Mouse (Mus musculus) lung, adult 2 months (tissue): ENCODE measurements at regions not wholly inside any gene's neighbourhood (a gene's known extent, or its start where the extent isn't known, plus 50 kb on each side); places are given as distances from the start of the nearest gene placed in this dataset.

Experiments
- DNase-seq: peaks from one replicate; pipeline ENCODE4 v3.0.0; 2022
- H3K4me1 ChIP-seq: fragments of 200-500 bp; 2 replicates; pipeline ENCODE4 v1.6.1; 2011; ENCODE audit warnings: low read length; ENCODE audit not compliant: control insufficient read depth, insufficient read depth
- H3K4me3 ChIP-seq: fragments of 200-500 bp; replicated peaks from 2 replicates; pipeline ENCODE3; 2011; ENCODE audit warnings: low read depth, mild to moderate bottlenecking, control low read depth, low read length; ENCODE audit errors: extremely low read depth
- CTCF ChIP-seq: fragments of 200-500 bp; IDR thresholded peaks from 2 replicates; pipeline ENCODE4 v1.5.1; 2011; ENCODE audit warnings: mild to moderate bottlenecking, low read length, control low read depth; ENCODE audit not compliant: insufficient read depth
- POLR2A ChIP-seq: fragments of 200-500 bp; IDR thresholded peaks from 2 replicates; pipeline ENCODE4 v1.6.1; 2011; ENCODE audit warnings: low read depth, mild to moderate bottlenecking, control low read depth, low read length, borderline replicate concordance; ENCODE audit errors: extremely low read depth
- WGBS: fragments of 180-500 bp; shearing (Covaris S2); methylation state at CpG from one replicate; pipeline ENCODE4 v1.1.7; 2018; 5-methylcytosine and 5-hydroxymethylcytosine counted together

DNA sequence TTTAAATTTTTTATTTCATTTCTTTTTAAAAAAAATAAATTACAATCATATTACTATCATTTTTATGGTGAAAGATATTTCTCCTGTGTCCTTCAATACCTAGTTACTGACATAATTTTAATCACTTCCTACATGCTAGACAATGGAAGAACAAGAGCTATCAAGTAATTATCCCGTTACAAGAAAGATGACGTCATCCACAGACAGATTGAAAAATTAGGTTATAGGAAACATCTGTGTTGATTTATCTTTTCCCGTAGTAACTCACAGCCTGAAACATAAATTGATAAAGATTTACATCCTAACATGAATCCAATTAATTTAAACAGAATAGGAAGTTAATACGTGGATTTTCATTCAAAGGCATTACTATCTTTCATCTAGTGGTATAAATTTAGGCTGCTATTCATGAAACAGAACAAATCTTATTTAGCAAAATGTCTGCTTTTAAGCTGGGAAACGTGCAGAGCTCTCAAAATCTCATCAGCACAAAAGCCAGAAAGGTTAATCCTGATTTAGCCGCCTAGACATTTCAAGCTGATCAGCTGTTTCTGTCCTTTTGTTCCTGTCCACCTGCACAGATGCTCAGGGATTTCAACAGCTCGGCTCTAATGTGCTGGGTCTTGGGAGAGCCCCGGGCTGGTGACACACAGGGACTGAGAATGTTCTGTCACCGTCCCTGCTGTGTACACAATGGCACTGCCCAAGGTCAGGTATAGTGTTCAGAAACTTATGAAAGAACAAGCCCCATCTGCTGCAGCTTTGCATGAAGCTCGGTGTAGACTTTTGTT is 189.0 kb upstream of the Cd180 start:
- Histone ChIP-seq H3K4me3 (no peak overlapping the region), H3K4me1 (no peaks in the 10 kb centered on the region)
- no peak for TF ChIP-seq POLR2A
- no peak for TF ChIP-seq CTCF
- WGBS = 37% methylated on average over 10 of the region's 10 CpGs
- DNase-seq = no peak

DNA sequence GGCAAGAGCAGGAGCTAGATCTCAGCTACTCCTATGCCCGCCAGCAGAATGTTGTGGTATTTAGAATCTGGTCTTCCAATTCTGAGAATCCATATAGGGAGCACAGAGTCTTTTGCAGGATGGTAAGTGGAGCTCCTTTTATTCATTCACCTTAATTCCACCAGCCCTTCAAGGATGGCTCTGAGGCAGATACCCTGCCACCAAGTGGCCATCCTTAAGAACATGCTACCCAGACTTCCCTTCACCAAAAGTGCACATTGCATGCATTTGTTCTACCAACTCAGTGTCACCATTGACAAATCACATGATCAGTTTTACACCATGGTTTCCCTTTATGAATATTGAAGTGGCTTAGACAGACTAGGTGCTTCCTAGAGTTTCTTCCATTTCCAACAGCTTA is 186.1 kb upstream of the Cd180 start:
- Histone ChIP-seq H3K4me3 (no peak overlapping the region), H3K4me1 (no peaks in the 10 kb centered on the region)
- DNase-seq = no peak
- TF ChIP-seq CTCF (no peak), POLR2A (no peak)
- 85% methylated on average over 1 of the region's 1 CpGs for WGBS

DNA sequence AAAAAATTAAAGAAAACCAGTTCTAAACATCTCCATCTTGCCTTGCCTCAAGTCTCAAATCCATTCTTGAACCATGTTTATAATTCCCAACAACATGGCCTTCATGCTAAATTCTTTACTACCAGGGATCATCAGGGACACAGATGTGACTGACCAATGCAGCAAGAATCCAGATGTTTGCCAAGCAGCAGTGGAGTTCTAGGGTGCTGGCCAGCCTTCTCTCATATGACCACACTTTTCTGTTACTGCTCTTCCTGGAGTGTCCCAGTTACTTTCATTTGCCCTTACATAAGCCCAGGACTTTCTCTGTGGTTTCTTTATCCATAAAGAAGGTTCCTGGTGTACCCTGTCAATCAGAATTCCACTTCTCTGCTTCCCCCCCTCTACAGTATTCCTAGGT is 185.4 kb upstream of the Cd180 start:
- DNase-seq = no peak
- Histone ChIP-seq H3K4me1 (no peaks in the 10 kb centered on the region), H3K4me3 (no peak overlapping the region)
- TF ChIP-seq CTCF = no peak
- TF ChIP-seq POLR2A = no peak

DNA sequence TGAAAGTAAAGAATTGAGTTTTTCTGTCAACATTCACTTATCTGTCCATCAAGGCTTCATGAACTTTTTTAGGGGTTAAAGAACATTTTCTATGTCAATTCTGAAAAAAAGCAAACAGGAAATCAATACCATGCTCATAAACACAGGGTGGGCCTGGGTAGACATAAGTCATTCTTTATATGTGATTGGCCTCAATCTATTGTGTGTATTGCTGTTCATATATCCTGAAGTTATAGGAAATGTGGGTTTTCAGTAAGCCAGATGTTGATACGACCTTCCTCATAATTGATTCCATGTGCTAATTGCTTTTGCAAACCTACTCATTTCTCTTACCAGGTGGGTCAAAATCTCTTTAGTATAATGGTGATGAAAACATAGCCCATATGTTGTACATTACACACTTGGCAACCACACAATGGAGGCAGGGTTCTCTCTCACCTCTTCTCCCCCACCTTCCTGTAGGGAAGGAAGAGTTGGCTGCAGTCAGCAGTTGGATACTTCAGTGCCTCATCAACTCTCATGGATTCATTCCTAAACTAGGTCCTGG is 182.6 kb upstream of the Cd180 start:
- TF ChIP-seq POLR2A = no peak
- TF ChIP-seq CTCF = no peak
- DNase-seq = no peak
- no peak overlapping the region for H3K4me3 ChIP-seq
- WGBS = 80% methylated on average over 1 of the region's 1 CpGs
- H3K4me1 ChIP-seq = no peaks in the 10 kb centered on the region

DNA sequence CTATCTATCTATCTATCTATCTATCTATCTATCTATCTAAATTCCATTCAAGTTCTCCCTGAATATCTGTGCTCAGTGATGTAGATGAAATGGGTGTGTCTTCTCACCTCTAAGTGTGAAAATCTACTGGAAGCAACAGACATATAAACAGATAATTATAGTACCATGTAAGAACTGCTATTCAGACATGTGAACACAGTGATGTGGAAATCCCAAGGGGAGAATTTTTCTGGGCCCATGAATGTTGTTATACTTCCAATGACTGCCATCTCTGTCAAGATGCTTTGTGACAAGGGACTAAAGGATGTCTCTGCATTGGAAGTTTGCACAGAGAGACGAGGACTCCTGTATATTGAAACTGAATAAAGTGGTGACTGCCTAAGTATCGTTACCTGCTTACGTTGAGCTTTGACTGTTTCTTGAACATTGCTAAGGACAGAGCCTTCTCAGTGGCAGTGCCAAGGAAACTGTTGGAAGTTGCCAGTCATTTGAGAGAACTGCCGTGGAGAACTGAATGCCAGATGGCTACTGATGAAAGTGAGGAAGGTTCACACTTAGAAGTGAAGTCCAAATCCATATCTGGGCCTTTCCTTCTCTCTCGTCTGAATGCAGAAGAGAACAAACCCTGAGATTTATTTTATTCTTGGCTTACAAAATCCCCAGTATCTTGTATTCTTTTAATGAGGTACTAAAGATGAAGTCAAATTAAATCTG is 175.0 kb upstream of the Cd180 start:
- Histone ChIP-seq H3K4me3 (no peak overlapping the region), H3K4me1 (no peaks in the 10 kb centered on the region)
- no peak for DNase-seq
- WGBS = 75% methylated on average over 5 of the region's 5 CpGs
- no peak for TF ChIP-seq POLR2A
- no peak for TF ChIP-seq CTCF

DNA sequence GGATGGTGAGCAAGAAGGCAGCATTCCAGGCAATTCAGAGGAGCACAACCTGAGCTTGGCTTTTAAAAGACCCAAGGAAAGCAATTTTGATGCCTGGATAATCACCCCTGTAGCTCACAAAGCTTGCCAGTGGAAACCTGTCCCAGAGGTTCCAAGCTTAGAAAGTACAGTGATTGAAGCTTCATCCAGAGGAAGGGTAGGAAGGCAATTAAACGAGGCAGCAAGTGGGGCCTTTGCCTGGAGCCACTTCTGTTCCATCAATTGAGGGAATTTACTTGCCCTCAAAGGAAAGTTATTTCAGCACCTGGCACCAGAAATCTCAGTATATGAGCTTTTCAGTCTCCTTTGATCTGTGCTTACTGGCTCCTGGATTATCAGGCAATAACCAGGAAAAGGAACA is 171.9 kb upstream of the Cd180 start:
- 57% methylated on average over 1 of the region's 1 CpGs for WGBS
- no peak for DNase-seq
- Histone ChIP-seq H3K4me1 (no peaks in the 10 kb centered on the region), H3K4me3 (no peak overlapping the region)
- TF ChIP-seq CTCF = no peak
- no peak for TF ChIP-seq POLR2A

DNA sequence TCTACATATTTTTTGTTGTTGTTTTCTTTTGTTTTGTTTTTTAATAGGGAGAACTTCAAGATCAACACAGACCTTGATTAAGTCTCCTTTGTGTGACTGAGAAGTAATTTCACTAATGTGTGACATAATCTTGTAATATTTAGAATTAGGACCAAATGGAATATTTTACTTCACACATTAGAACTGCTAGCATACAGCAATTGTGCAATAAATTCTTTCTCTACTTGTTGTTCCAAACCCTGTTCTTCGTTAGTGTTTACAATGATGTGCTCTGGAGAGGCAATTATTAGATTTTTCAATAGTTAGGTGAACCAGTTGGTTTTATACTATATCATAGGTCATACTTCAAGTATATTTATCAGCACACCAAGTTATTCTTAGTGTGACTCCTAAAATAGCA is 171.3 kb upstream of the Cd180 start:
- TF ChIP-seq POLR2A (no peak), CTCF (no peak)
- no peak for DNase-seq
- H3K4me1 ChIP-seq = no peaks in the 10 kb centered on the region
- H3K4me3 ChIP-seq = no peak overlapping the region
- 72% methylated on average over 1 of the region's 1 CpGs for WGBS

DNA sequence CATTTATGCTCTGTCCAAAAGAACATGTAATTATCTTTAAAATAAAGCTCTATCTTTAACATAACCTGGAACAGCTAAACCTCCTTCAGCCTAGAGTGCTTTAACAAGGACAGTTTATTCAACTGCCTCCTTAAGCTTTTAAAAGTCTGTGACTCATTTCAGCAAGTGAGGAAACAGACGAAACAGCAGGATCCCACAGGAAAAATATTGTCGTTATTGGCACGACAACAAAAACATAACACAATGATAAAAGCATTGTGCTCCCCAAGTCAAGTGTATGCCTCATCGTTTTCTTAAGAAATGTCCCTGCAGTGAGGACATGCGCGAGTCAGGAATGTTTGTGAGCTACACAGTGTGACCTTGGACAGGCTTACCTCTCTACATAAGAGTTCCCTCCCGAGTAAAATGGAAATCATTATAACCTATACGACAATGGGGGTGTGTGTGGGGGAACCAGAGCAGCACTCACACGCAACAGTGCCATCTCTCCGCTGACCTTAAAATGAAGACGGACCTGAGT is 166.7 kb upstream of the Cd180 start:
- Histone ChIP-seq H3K4me1 (no peaks in the 10 kb centered on the region), H3K4me3 (no peak overlapping the region)
- no peak for DNase-seq
- TF ChIP-seq CTCF (no peak), POLR2A (no peak)
- 56% methylated on average over 11 of the region's 11 CpGs for WGBS

DNA sequence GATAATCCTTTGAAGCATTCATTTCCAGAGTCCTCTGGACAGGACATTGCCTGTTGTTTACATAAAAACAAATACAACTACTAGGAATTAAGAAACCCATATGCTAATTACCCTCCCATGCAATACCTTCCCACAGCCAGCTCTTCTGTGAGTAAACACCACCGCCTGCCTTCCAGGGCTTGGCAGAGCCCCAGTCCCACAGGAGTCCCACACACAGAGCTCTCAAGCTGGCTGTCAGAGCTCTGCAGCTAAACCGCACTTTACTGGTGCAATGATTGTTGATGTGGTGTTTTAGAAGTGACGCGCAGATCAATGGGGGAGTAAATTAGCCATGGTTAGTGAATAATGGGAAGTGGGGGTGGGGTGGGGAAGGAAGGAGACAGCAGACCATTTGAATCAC is 159.6 kb upstream of the Cd180 start:
- no peak overlapping the region for H3K4me3 ChIP-seq
- H3K4me1 ChIP-seq = no peaks in the 10 kb centered on the region; the same call in 1 of the 2 replicates
- no peak for DNase-seq
- TF ChIP-seq POLR2A (no peak), CTCF (no peak)
- 31% methylated on average over 4 of the region's 4 CpGs for WGBS

DNA sequence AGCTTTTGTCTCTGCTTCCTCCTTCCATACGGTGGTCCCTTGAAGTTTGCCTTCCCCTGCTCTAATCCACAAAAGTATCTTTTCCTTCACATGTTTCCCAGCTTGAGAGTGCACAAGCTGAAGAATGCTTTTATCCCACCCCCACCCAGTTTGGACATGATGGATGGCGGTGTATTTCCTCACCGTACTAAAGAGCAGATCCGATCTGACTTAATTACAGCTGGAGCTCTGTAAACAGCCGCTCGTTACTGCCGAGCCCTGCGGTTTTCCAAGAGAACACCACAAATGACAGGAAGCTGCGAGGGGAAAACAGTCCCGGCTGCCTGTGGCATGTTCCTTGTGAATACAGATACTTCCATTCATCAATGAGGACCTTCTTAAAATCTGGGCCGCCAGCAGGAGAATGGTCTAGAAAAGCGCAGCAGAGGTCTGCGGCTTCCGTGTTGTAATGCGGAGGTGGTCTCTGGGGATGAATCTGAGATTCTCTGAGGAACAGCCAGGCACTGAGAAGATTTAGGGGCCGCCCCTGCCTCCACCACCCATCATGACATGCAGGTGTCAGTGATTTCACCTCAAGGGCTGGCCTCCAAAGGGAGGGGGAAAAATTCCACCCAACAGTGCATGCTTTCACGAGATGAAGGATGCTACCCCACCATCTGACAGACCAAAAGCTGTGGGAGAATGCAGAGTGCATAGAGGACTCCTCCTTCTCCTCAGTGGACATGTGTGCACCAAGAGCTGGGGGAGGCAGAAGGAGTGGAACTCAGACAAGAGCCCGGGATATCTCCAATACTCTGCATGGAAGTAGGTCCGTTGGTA is 155.7 kb upstream of the Cd180 start:
- 16% methylated on average over 19 of the region's 19 CpGs for WGBS
- DNase-seq = no peak
- Histone ChIP-seq H3K4me3 (no peak overlapping the region), H3K4me1 (no peaks in the 10 kb centered on the region; the same call in 1 of the 2 replicates)
- no peak for TF ChIP-seq CTCF
- TF ChIP-seq POLR2A = no peak
